Mouse (Mus musculus) T-helper 2 cell (primary cell): Measurements from ENCODE around the gene Tmem178b.

Experiments used
- in situ Hi-C: fragments of 300-600 bp; cut with MboI, MseI; formaldehyde crosslinking; loops from one replicate; pipeline ENCODE4 v1.15.1; 2025; ENCODE audit warnings: high pct_unique_total_duplicates

The Tmem178b gene

GRCm38 (mm10) chr6:40161381-40161780 lies 288.3 kb downstream of the Tmem178b start:
- in situ Hi-C loops, result no loop called here

DNA sequence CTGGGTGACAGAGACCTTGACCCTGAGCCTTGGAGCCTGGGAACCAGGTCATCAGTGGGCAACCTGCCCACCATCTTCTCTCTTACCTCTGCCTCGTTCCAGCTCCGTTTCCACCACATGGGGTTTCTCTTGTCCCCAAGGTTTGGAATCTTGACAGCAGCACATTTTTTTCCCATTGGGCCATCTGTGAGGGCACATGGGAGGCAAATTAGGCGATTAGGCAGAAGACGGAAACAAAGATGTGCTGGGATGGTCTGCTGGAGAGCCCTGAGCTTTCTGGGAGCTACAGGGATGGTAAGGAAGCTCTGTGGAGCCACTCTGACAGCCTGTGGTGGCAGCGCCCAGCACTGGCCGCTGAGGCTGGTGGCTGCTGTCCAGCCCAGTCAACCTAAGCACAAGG lies 300.5 kb downstream of the Tmem178b start:
- in situ Hi-C loops, result no loop called here

- in situ Hi-C loops, result no loop called here
Measured at GRCm38 (mm10) chr6:40177870-40178269, 304.8 kb downstream of the Tmem178b start.

DNA sequence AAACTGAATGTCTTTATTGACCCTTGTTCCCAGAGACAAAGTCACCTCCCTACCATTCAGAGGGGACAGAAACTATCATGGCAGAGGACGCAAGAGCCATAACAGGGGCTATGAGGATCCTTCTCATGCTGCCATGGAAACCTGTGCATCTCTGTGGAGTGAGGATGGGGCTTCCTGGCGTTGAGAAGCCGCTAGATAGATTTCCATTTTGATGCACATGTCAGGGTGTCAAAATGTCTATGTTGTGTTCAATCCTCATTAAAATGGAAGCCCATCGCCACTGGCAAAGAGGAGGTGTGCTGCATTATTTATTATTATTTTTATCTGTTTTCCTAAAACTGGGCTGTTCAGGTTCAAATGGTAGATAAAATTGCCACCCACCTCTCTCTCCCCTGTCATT lies 307.5 kb downstream of the Tmem178b start:
- in situ Hi-C loops, result no loop called here

GRCm38 (mm10) chr6:40200661-40201060 lies 327.6 kb downstream of the Tmem178b start:
- in situ Hi-C loops, result no loop called here

- in situ Hi-C loops, result no loop called here
Measured at GRCm38 (mm10) chr6:40202602-40203001, 329.5 kb downstream of the Tmem178b start.

DNA sequence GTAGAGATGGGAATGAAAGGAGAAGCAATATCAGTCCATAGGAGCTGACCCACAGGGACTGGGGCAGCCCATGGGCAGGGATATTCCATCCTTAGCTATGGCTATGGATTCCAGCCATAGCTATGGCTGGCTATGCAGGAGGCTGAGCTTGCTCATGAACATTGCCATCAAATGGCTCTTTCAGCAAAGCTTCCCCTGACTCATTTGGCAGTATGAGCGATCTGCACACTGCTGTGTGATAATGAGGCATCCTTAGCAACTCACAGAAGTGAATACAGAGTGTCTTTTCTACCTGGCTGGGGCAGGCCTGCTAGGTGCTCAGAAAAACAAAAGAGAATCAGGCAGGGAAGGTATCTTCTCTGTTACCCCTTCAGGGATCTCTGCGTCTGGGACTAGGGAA lies 332.3 kb downstream of the Tmem178b start:
- in situ Hi-C loops, result no loop called here

GRCm38 (mm10) chr6:40208014-40208413 lies 334.9 kb downstream of the Tmem178b start:
- in situ Hi-C loops, result no loop called here

DNA sequence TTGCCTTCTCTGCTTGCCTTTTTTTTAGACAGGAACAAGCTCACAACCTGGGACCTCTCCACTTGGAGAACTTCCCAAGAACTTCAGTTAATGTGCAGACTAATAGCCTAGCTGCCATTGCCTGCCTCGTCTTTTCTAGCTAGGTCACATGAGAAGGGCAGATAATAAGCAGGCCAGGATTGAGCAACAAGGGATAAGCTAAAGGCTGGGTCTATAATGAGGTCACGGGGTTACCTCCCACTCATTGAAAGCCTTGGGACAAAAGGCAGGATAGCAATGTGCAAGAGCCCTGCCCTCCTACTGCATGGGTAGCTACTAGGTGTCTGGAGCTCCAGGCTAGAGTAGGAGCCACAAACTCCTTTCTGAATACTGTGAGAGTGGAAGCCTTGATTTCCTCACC lies 336.1 kb downstream of the Tmem178b start:
- in situ Hi-C loops, result no loop called here

DNA sequence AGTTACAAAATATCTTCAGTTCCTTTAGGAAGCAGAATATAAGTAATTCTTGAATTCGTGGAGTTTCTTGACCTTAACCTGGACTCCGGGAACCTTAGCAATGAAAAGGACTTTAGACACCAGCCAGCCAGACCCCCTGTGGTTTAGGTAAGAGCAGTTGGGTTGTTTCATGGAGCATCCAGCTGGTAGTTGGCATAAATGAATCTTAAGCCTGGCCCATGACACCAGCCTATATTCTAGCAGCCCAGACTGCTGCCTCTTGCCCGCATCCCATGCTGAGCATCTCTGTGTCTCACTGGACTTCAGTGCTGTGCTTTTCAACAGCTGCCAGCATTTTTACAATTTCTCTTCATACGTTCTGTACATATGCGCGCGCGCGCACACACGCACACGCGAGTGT lies 344.1 kb downstream of the Tmem178b start:
- in situ Hi-C loops, result no loop called here

DNA sequence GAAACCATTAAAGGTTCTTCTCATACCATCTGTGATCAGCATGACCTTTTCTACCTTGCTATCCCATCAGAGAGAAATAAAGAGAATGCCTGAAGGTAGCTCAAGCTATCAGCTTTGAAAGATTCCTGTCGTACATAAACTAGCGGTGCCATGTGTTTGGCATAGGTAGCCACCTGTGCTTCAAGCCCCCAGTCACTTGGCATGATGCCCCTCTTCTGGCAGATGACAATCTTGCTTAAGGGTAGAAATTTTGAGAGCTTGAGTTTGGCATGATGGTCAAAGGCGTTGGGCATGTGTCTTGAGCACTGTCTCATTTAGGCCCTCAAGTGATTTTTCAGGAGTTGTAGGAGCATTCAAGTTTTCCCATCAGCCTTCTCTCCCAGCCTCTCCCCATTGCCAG lies 344.6 kb downstream of the Tmem178b start:
- in situ Hi-C loops, result no loop called here

GRCm38 (mm10) chr6:40220634-40221120 lies 347.6 kb downstream of the Tmem178b start:
- in situ Hi-C loops, result no loop called here

DNA sequence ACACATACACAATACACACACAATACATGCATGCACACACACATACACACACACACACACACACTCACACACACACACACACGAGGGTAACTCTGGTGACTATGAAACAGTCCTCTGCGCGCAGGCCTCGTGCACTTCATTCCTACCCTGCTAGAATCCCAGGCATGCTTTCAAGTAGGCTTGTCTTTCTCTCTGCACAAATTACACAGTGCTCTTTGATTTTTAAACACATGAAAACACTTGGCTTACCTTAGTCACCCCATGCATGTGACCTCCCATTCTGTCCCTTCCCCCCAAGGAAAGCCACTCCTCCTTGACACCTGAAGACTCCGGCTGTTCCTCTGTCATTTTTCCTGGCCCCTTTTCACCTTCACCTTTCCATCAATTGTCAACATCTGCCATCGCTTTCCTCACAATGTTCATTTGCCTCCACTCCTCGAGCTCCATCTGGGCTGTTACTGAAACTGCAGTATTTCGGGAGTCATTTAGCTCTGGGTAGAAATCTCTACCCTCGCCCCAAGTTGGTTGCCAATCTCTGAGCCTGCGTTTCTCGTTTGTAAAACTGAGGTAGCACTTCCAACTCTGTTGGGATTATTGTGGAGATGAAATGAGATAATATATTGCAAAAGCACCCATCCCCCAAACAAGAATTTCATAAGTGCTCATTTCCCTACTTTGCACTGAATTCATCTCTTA lies 352.7 kb downstream of the Tmem178b start:
- in situ Hi-C loops, result no loop called here

GRCm38 (mm10) chr6:40228981-40229380 lies 355.9 kb downstream of the Tmem178b start:
- in situ Hi-C loops, result no loop called here

- in situ Hi-C loops, result loop anchor here (10.0 kb wide), 1 partner anchor 365 kb away; no protein-coding TSS in a partner anchor
Measured at GRCm38 (mm10) chr6:40229985-40230384, 356.9 kb downstream of the Tmem178b start.

- in situ Hi-C loops, result loop anchor here (10.0 kb wide), 1 partner anchor 369 kb away; no protein-coding TSS in a partner anchor
Measured at GRCm38 (mm10) chr6:40234066-40234465, 361.0 kb downstream of the Tmem178b start.

DNA sequence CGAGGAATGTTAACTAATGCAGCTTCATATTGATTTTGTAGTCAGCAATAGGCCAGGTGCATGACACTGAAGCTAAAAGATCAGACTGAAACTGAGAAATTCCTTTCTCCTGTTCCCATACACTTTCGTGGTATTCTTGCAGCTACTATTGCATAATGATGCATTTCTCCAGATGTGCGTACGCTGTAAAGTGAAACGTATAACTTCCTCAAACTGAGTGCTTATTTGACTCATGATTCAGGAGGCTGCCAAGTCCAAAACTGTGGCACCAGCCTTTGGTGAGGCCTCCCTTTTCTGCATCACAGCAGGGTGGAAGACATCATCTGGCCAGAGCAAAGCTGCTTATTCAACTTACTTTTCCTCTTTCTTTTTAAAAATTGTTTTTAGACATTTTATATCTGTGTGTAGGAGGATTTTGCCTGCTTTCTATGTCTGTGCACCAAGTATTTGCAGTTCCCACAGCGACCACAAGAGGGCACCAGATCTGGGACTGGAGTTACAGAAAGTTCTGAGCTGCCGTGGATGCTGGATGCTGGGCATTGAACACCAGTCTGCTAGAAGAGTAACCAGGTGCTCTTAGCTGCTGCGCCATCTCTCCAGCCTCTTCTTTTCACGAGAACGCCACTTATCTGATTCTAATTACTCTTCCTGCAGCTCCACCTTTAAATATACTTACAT lies 362.9 kb downstream of the Tmem178b start:
- in situ Hi-C loops, result loop anchor here (10.0 kb wide), 1 partner anchor 371 kb away; no protein-coding TSS in a partner anchor

DNA sequence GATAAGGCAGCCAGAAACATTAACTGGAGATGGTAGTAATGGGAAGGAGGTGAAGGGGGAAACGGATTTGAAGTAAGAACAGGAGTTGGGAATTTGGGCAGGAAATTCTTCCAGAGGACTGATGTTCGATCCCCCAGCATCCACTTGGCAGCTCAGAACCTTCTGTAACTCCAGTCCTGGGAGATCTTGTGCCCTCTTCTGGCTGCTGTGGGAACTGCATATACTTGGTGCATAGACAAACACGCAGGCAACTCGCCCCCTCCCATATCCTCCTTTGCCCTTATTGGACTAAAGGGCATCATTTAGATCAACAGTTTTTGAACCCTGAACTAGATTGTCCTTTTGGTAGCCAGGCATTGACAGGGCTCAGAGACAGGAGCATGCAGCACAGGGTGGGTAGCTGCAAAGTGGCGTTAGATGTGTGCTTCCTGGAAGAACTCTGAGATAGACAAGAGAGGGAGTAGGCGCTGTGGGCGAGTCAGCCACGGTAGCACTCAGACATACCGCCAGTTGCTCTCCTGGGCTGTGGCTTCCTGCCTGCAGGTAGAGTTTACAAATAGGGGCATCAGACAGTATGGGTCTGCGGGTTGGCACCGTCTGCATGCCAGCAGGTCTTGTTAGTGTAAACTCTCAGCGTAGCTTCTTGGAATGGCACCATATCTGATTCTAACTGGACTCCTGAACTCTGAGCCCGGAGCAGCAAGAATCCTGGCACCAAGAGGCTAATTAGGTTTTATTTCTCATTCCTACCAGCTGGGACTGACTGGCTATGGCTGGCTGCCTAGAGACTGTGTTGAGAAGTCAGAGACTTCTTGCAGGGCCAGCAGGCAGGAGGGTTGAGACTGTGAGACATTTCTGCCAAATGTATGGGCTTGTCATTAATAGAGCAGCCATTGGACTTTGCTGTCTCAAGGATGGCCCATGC lies 364.0 kb downstream of the Tmem178b start:
- in situ Hi-C loops, result loop anchor here (10.0 kb wide), 1 partner anchor 372 kb away; no protein-coding TSS in a partner anchor

DNA sequence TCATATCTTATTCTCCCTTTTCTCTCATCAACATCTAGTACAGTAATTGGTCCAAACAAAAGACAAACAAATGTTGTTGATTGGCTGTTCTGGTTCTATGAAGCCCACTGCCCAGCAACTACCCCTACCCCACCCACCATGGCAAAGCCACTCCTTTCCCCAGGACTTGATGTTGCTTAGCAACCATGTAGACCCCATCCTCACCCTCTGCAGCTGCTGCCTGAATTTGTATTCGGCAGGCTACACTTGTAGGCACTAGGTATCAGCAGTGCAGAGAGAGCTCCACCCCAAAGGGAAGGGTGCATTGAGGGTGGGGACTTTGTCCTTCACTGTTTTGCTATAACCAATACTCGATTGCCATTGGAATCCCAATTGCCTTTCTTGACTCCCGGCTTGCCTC lies 365.8 kb downstream of the Tmem178b start:
- in situ Hi-C loops, result loop anchor here (10.0 kb wide), 1 partner anchor 374 kb away; no protein-coding TSS in a partner anchor

DNA sequence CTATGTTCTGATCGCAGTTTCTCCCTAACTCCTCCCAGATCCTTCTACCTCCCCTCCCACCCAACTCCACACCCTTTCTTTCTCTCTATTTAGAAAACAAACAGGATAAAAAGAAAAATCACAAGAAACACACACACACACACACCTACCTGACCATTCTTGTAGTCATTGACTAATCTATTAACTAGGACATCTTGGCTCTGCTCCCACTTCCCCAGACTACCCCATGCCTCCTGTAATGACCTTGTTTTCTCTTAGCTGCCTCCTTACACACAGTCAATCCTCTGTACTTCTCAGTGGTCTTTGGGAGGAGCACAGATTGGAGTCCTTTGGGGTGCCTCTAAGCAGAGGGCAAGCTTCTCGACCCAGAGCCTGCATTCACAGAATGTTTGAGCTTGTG lies 367.6 kb downstream of the Tmem178b start:
- in situ Hi-C loops, result no loop called here

GRCm38 (mm10) chr6:40247398-40247946 lies 374.4 kb downstream of the Tmem178b start:
- in situ Hi-C loops, result no loop called here
